Mouse (Mus musculus): Measurements from ENCODE around the gene Zfp286. TPM values are rescaled to one million over a fixed set of nuclear protein-coding genes. Genes with fewer than 3 reads are reported as not detected.

Gene Zfp286
- total RNA-seq, 2 experiments from 2014 or later, result 20.8 to 21.7 TPM

DNA sequence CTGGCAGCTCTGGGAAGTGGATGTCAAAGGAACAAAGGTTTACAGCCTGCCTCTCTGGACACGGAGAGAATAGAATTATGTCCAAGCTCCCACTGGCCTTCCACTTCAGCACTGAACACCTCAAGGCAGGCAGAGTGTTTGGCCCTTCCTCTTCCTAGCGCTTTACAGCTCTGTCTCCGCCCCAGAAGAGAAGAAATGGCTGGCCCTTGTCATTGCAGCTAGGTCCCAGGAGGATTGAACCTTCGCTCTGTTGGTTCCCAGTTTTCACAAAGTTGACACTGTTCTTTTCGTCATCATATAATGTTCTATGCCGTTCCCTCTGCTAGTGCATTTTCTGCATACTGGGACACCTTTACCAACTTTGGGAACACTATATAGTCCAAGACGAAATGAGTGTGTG lies 81.0 kb downstream of the Zfp286 start:
- no peak for DNase-seq (ENCODE audit: low spot score in 2 of 2)

DNA sequence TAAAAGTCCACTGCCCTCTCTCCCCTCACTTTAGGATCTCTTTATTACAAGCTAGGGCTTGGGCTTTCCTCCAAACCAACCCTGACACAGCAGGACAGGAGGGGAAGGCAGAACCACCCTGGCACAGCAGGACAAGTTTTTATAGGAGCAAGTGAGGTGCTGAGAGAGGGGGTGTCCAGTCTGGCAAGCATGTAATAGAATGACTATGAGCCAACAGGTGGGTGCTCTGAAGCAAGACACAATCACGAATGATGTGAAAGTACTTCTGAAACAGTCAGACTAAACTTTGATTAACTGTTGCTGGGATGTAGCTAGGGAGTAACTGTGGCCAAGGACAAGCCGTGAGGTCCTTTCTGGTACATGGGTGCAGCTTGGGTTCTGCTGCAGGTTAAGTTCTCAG lies 83.1 kb downstream of the Zfp286 start:
- no peak for DNase-seq (ENCODE audit: low spot score in 2 of 2)

Other genes starting within 250 kb of the Zfp286 start
- 1,000 to 10,000 TPM; 1,541 to 1,698 TPM for gene Ubb, start 238.3 kb downstream of the Zfp286 start, total RNA-seq (2021)
- gene Trpv2, start 215.0 kb downstream of the Zfp286 start, total RNA-seq (2021), result 10 to 100 TPM; 26.1 to 26.3 TPM
- gene Lrrc75a, start 140.9 kb downstream of the Zfp286 start, total RNA-seq (2021), result 10 to 100 TPM; 10.7 to 11.3 TPM
- gene Mmgt2, start 140.8 kb downstream of the Zfp286 start, total RNA-seq (2021), result 10 to 100 TPM; 19.1 to 23.4 TPM
- 10 to 100 TPM; 17.8 to 19.9 TPM for gene Zfp287, start 57.6 kb downstream of the Zfp286 start, total RNA-seq (2021)
- not detected for gene Gm10428, start 36.4 kb downstream of the Zfp286 start, total RNA-seq (2021)
- gene Trim16, start 30.8 kb upstream of the Zfp286 start, total RNA-seq (2021), result 1 to 10 TPM; 5.3 to 5.5 TPM
- under 1 TPM; 0.51 to 0.53 TPM for gene Fbxw10, start 57.6 kb upstream of the Zfp286 start, total RNA-seq (2021)
- 10 to 100 TPM; 24.5 to 25.3 TPM for gene Tvp23b, start 90.0 kb upstream of the Zfp286 start, total RNA-seq (2021)
- not detected for gene Cdrt4, start 161.7 kb upstream of the Zfp286 start, total RNA-seq (2021)

All from layer of hippocampus, postnatal 10 days (tissue).